Mouse (Mus musculus) liver, embryonic 14.5 days (tissue): ENCODE measurements around the gene Pik3c2g. TPM values are rescaled to one million over a fixed set of nuclear protein-coding genes. Genes with fewer than 3 reads are reported as not detected.

ENCODE experiments used
- ATAC-seq: fragments of 200-750 bp; cut with Nextera tagmentation; 2 replicates; pipeline ENCODE4 v1.8.0; 2017; ENCODE audit warnings: moderate number of reproducible peaks, mild to moderate bottlenecking, moderate library complexity; ENCODE audit not compliant: insufficient read depth
- DNase-seq, 3 experiments: peaks; one replicate each; pipeline ENCODE4 v3.0.0-alpha.2; 2012 to 2013; ENCODE audit warnings: low read depth in 3 of 3, low spot score in 3 of 3
- H3K27ac ChIP-seq: fragments of 300-500 bp; sonication (generic); 2 replicates; pipeline ENCODE4 v1.5.1; 2014; ENCODE audit warnings: moderate library complexity, mild to moderate bottlenecking, control low read depth, inconsistent platforms
- H3K27me3 ChIP-seq: fragments of 300-500 bp; sonication (generic); 2 replicates; pipeline ENCODE4 v1.6.1; 2014; ENCODE audit warnings: mild to moderate bottlenecking, low read length, moderate library complexity; ENCODE audit not compliant: control insufficient read depth, insufficient read depth
- H3K36me3 ChIP-seq: fragments of 300-500 bp; sonication (generic); replicated peaks from 2 replicates; pipeline ENCODE4 v1.6.1; 2014; ENCODE audit warnings: low read depth; ENCODE audit not compliant: control insufficient read depth, insufficient read depth
- H3K4me1 ChIP-seq, 2 experiments: fragments of 200-500 bp in 1 of 2; fragments of 300-500 bp in 1 of 2; sonication (generic) in 1 of 2; replicated peaks; 2 replicates each; pipeline ENCODE4 v1.6.1; 2012 to 2014; ENCODE audit warnings: antibody characterized with exemption in 1 of 2, inconsistent platforms in 1 of 2, low read length in 1 of 2; ENCODE audit not compliant: control insufficient read depth in 2 of 2, insufficient read depth in 2 of 2
- H3K4me2 ChIP-seq: fragments of 300-500 bp; sonication (generic); 2 replicates; pipeline ENCODE4 v1.6.1; 2014; ENCODE audit warnings: low read depth, mild to moderate bottlenecking, control low read depth, moderate library complexity
- H3K4me3 ChIP-seq, 2 experiments: fragments of 200-500 bp in 1 of 2; fragments of 300-500 bp in 1 of 2; sonication (generic) in 1 of 2; 2 replicates each; pipeline ENCODE4 v1.5.1; 2012 to 2014; ENCODE audit warnings: low read depth in 2 of 2, low read length in 2 of 2, mild to moderate bottlenecking in 2 of 2, control low read depth in 1 of 2, inconsistent platforms in 1 of 2, moderate library complexity in 1 of 2; ENCODE audit not compliant: insufficient read depth in 1 of 2
- H3K9ac ChIP-seq: fragments of 300-500 bp; sonication (generic); replicated peaks from 2 replicates; pipeline ENCODE4 v1.6.1; 2014; ENCODE audit warnings: mild to moderate bottlenecking, control low read depth, moderate library complexity
- H3K9me3 ChIP-seq: fragments of 300-500 bp; sonication (generic); 2 replicates; pipeline ENCODE4 v1.6.1; 2016; ENCODE audit warnings: low read length, mixed read lengths; ENCODE audit not compliant: control insufficient read depth
- CTCF ChIP-seq: IDR thresholded peaks from 2 replicates; pipeline ENCODE4 v1.5.1; 2016; ENCODE audit warnings: antibody characterized with exemption, low read depth, control low read depth
- EP300 ChIP-seq: IDR thresholded peaks from 2 replicates; pipeline ENCODE4 v1.6.1; 2016; ENCODE audit warnings: antibody characterized with exemption, low read depth
- WGBS: fragments of 180-500 bp; shearing (Covaris S2); extraction: QIAGEN DNeasy Blood & Tissue Kit; methylation state at CpG from one replicate; pipeline ENCODE4 v1.1.7; 2014; ENCODE audit not compliant: insufficient replicate concordance; 5-methylcytosine and 5-hydroxymethylcytosine counted together
- polyA plus RNA-seq, 2 experiments: library from polyadenylated mRNA; depleted of rRNA in 1 of 2; stranded (reverse) in 1 of 2; unstranded in 1 of 2; fragments of >200 nt; fragmentation: Nextera tagmentation in 1 of 2; extraction: Ambion mirVana in 1 of 2; gene quantifications; 2 replicates each; pipeline versions ENCODE4 v1.2.1 to v1.2.3; 2012 to 2014

Gene Pik3c2g
- polyA plus RNA-seq, 2 experiments: 1.2 to 1.3 TPM

GRCm38 (mm10) chr6:139719639-139720221 is 132.7 kb downstream of the Pik3c2g start:
- no peaks in the 10 kb centered on the region for H3K27me3 ChIP-seq
- H3K4me1 ChIP-seq: no peaks in the 10 kb centered on the region
- no peak overlapping the region for H3K4me3 ChIP-seq
- WGBS: 73% methylated on average over 13 of the region's 13 CpGs
- ATAC-seq: no peak
- H3K9ac ChIP-seq: no peak overlapping the region
- H3K4me2 ChIP-seq: no peak overlapping the region
- H3K36me3 ChIP-seq: no peaks in the 10 kb centered on the region
- TF ChIP-seq CTCF (no peak), EP300 (no peak)
- H3K9me3 ChIP-seq: no peaks in the 10 kb centered on the region
- no peak overlapping the region for H3K27ac ChIP-seq
- no peak for DNase-seq

DNA sequence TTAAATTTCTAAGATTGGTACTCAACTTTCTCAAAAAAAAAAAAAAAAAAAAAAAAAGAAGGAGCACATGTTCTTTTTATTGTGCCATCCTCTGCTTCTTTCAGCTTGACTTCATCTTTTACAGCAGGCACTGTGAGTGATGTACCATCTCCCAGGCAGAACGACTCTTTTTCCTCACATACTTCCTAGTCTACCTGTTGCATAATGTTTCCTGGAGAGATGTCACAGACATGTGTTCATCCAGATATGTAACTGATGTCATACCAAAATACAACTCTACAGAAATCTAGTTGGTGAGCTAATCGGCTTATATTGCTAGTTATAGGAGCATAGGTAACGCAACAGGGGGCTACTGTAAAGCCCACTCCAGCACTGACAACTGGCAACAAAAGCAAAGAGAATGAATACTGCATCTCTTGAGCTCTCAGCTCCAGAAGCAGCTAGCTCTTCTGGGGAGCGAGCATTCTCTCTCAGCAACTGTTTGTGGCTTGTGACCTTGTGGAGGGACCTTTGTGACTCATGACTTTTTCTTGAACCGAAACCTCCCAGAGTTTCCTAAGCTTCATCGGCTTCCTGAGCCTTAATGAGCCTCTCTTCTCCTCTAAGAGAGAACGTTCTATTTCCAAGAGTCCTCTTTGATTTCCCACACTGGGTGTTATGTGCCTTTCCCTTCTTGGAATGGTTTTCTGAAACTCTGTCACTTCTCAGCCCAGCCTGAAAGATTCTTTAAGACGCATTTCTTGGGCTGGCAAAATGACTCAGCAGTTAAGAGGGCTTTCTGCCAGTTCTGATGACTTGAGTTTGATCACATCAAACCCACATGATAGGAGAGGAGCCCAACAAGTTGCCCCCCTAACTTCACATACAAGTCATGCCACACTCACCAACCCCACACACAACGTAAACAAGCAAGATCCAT is 148.9 kb downstream of the Pik3c2g start:
- DNase-seq (no peak), ATAC-seq (no peak)
- 56% methylated on average over 9 of the region's 9 CpGs for WGBS
- no peaks in the 10 kb centered on the region for H3K27me3 ChIP-seq
- no peak overlapping the region for H3K9ac ChIP-seq
- TF ChIP-seq EP300 (no peak), CTCF (no peak)
- H3K4me2 ChIP-seq: no peak overlapping the region
- H3K4me1 ChIP-seq: no peaks in the 10 kb centered on the region
- H3K4me3 ChIP-seq: no peak overlapping the region
- H3K9me3 ChIP-seq: no peaks in the 10 kb centered on the region
- H3K36me3 ChIP-seq: no peaks in the 10 kb centered on the region
- no peak overlapping the region for H3K27ac ChIP-seq

GRCm38 (mm10) chr6:139738350-139738749 is 151.3 kb downstream of the Pik3c2g start:
- Histone ChIP-seq H3K9me3 (no peaks in the 10 kb centered on the region), H3K4me1 (no peaks in the 10 kb centered on the region), H3K27ac (no peak overlapping the region), H3K4me3 (no peak overlapping the region), H3K4me2 (no peak overlapping the region), H3K36me3 (no peaks in the 10 kb centered on the region), H3K9ac (no peak overlapping the region), H3K27me3 (no peaks in the 10 kb centered on the region)
- no peak for ATAC-seq
- no peak for DNase-seq
- 64% methylated on average over 5 of the region's 5 CpGs for WGBS
- TF ChIP-seq EP300 (no peak), CTCF (no peak)

DNA sequence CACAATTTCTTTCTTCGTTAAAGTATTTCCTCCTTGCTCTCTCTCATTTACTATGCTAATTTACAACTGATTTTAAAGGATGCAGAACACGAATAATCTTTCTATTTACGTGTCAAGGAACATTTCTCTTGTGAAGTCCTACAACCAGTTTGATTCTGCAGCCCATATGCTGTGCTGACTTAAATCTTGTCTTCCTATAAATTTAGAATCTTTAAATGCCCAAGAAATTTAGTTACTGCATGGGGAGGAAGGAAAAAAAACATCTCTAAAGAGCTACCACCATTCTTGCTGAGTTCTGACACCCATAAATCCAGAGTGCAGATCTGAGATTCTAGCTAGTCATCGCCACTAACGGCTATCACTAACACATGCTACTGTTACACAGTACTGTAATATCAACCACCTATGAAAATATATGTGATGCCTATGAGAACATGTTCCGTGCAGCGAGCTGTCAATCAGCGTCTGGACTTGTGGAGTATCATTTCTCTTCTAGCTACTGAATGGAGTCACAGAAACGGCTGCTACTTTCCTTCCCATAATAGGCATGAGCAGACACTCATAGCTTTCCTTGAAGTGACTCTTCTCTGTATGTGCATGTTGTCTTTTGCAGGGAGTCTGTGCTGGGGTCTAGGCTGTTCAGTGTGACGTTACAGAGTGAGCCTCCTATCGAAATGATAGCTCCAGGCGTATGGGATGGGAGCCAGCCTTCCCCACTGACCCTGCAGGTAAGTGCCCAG is 155.8 kb downstream of the Pik3c2g start:
- no peak overlapping the region for H3K4me3 ChIP-seq
- no peak overlapping the region for H3K4me2 ChIP-seq
- H3K27ac ChIP-seq: no peak overlapping the region
- DNase-seq (no peak), ATAC-seq (no peak)
- H3K27me3 ChIP-seq: no peaks in the 10 kb centered on the region
- TF ChIP-seq CTCF: no peak
- no peak for TF ChIP-seq EP300
- H3K4me1 ChIP-seq: no peaks in the 10 kb centered on the region
- H3K36me3 ChIP-seq: no peaks in the 10 kb centered on the region
- H3K9ac ChIP-seq: no peak overlapping the region
- 68% methylated on average over 12 of the region's 12 CpGs for WGBS
- H3K9me3 ChIP-seq: no peaks in the 10 kb centered on the region; the same call in 1 of the 2 replicates
